Comparison of ENCODE assay signal across 10 mouse cellular contexts in the genomic region with DNA sequence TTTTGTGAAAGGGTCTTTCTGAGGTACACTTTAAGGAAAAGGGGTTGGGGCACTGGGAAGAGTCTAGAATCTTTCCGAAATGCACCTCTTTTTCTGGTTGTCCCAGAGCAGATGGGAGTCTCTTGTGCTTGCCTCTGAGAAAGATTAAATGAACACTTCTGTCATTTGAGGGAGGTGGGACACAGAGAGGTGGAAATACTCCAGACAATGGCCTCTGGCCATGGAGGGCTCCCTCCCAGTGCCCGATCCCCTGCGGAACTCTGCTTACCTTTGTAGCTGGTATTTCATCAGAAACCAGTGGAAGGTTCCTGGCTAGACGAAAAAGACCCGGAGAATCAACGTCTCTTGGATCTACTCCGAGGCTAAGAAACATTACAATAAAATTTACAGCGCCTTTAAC.
DNase-seq lines count a peak whose midpoint lies in the region; ATAC-seq and TF ChIP-seq lines count a peak whose summit lies in the region.
"Had no signal": no experiment of that assay in that cellular context is flagged by ENCODE, and none has a peak within 500 bp of the region (broad histone marks: within the 10 kb centered on the region; RNA-seq: fewer than 3 reads in every experiment).

No protein-coding gene starts in this region.

- H3K9me3 ChIP-seq in kidney, postnatal 0 days (replicated peaks; ENCODE audit: low read length) = no peaks in the 10 kb centered on the region
- no peaks in the 10 kb centered on the region for H3K9me3 ChIP-seq in limb, embryonic 10.5 days (replicated peaks)

- 0 out of 2 replicates have a peak, but pooled peaks cover 15% of the 10 kb centered on the region for H3K4me1 ChIP-seq in kidney, postnatal 0 days (replicated peaks; ENCODE audit: insufficient read depth, low read length)
- H3K4me1 ChIP-seq in limb, embryonic 10.5 days = peaks cover 71% of the 10 kb centered on the region

- H3K36me3 ChIP-seq in kidney, postnatal 0 days (ENCODE audit: insufficient read depth, low read length) = no peaks in the 10 kb centered on the region
- peaks cover 4% of the 10 kb centered on the region; the same call in 1 of the 2 replicates for H3K36me3 ChIP-seq in limb, embryonic 10.5 days

- no peak for TF ChIP-seq CTCF in kidney, postnatal 0 days (IDR thresholded peaks at IDR 0.05; ENCODE audit: low read depth)

- peak overlapping the region; percentile 1; the same call in 1 of the 2 replicates for H3K4me3 ChIP-seq in kidney, postnatal 0 days (replicated peaks; ENCODE audit: low read depth, low read length)
- H3K4me3 ChIP-seq in limb, embryonic 10.5 days = peak overlapping the region; percentile 50

- WGBS in kidney, postnatal 0 days = 25% methylated on average over 8 of the region's 8 CpGs
- WGBS in limb, embryonic 10.5 days = 3% methylated on average over 8 of the region's 8 CpGs

- H3K27me3 ChIP-seq in kidney, postnatal 0 days (ENCODE audit: insufficient read depth, low read length) = no peaks in the 10 kb centered on the region
- peaks cover 75% of the 10 kb centered on the region for H3K27me3 ChIP-seq in limb, embryonic 10.5 days (ENCODE audit: low read depth, poor library complexity, severe bottlenecking)

- H3K4me2 ChIP-seq in kidney, postnatal 0 days (ENCODE audit: low read length) = peak overlapping the region; percentile 62

- peak overlapping the region; percentile 54 for H3K27ac ChIP-seq in kidney, postnatal 0 days
- peak overlapping the region; percentile 74 for H3K27ac ChIP-seq in limb, embryonic 10.5 days

- H3K9ac ChIP-seq in kidney, postnatal 0 days (ENCODE audit: low read depth, low read length) = no peak overlapping the region
- H3K9ac ChIP-seq: liver, postnatal 0 days had no signal

- no peak for ATAC-seq in kidney, postnatal 0 days (replicated peaks; ENCODE audit: low FRiP score, low read depth)
- no peak for ATAC-seq in cerebellum, adult (ENCODE audit: insufficient number of reproducible peaks, low FRiP score, low TSS enrichment)
- ATAC-seq: liver, postnatal 0 days had no signal

- DNase-seq in cerebellum, postnatal 10 days = peak; percentile 5 to 34
- DNase-seq in cerebellum, adult 8-10 months = no peak
- no peak for DNase-seq in kidney, postnatal 0 days (ENCODE audit: low spot score)
- DNase-seq in kidney, postnatal 10 days = no peak
- DNase-seq in limb, embryonic 10.5 days (ENCODE audit: low spot score) = no peak
- DNase-seq in yolk sac, embryonic 10.5 days (ENCODE audit: low spot score) = peak; percentile 24
- no peak for DNase-seq in left cerebral cortex, adult 11 months (ENCODE audit: low spot score)
- DNase-seq: layer of hippocampus, adult 9-11 months; liver, postnatal 0 days had no signal

Comparison
In these comparisons a context has a peak if more than half of its experiments do, and no peak if none do; other contexts are left out.
1. DNase-seq: peak in cerebellum, postnatal 10 days (2 of 2) and yolk sac, embryonic 10.5 days (single experiment); none in cerebellum, adult 8-10 months (single experiment), kidney, postnatal 0 days (single experiment), kidney, postnatal 10 days (single experiment), limb, embryonic 10.5 days (single experiment) and left cerebral cortex, adult 11 months (single experiment).